Mouse (Mus musculus): Measurements from ENCODE around the gene Morn1. TPM values are rescaled to one million over a fixed set of nuclear protein-coding genes. Genes with fewer than 3 reads are reported as not detected.

Gene Morn1
- total RNA-seq, 2 experiments from 2014 or later, result not detected

GRCm38 (mm10) chr4:155151221-155151788 is 64.9 kb downstream of the Morn1 start:
- no peak for ATAC-seq (replicated peaks; ENCODE audit: low FRiP score, poor library complexity, severe bottlenecking)

- no peak for ATAC-seq (replicated peaks; ENCODE audit: low FRiP score, poor library complexity, severe bottlenecking)
These were observed 65.5 kb downstream of the Morn1 start for GRCm38 (mm10) chr4:155151845-155152244.

DNA sequence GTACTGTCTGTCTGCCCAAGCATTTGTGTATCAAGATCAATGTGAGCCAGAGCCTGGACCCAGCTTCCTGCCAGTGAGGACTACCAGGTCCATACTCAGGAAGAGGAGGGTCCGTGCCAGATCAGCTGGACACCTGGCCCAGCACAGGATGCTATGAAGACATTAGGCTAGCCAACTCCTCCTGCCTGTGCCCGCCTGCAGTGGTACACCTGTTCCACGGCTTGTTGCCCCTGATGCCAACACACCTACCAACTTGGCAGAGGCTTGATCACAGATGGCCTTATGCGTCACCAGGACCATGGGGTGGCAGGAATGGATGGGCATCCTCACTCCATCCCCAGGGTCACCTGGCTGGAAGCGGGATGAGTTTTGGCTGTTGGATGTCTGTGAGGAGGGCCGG is 66.1 kb downstream of the Morn1 start:
- no peak for ATAC-seq (replicated peaks; ENCODE audit: low FRiP score, poor library complexity, severe bottlenecking)

- no peak for ATAC-seq (replicated peaks; ENCODE audit: low FRiP score, poor library complexity, severe bottlenecking)
These were observed 67.2 kb downstream of the Morn1 start for GRCm38 (mm10) chr4:155153389-155154072.

DNA sequence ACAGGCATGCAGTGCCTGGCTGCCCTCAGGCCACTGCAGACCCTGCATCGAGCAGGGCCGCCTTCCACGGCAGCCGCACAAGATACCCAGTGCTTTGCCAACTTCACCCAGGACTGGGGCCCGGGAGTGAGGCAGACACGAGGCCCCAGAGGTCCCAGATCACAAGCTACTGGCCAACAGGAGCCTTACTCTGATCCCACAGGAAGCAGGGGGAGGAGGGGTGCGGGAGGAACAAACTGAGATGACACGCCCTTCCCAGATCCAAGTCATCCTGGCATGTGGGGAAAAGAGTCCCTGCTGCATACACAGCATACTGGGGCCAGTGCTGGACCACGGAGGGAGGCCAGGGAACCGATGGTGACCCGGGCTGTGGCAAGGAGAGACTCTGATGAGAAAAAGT is 68.6 kb downstream of the Morn1 start:
- no peak for ATAC-seq (replicated peaks; ENCODE audit: low FRiP score, poor library complexity, severe bottlenecking)

DNA sequence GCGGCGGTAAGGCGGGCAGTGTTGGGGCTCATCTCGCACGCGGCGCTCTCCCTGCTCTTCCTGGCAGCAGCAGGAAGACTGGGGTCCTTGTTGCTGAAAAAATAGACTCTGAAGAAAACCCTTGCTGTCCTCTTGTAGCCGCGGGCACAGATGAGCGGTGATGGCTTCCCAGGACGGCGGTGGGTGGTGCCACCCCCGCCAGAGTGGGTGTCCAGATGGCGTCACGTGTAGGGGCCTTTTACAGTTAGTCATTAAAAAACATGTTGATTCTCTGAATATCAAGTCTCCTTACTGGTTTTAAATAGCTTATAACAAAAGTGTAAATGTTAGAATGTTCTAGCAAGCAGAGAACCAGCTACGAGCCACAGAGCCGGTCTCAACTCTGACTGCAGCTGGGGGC is 70.4 kb downstream of the Morn1 start:
- no peak for ATAC-seq (replicated peaks; ENCODE audit: low FRiP score, poor library complexity, severe bottlenecking)

DNA sequence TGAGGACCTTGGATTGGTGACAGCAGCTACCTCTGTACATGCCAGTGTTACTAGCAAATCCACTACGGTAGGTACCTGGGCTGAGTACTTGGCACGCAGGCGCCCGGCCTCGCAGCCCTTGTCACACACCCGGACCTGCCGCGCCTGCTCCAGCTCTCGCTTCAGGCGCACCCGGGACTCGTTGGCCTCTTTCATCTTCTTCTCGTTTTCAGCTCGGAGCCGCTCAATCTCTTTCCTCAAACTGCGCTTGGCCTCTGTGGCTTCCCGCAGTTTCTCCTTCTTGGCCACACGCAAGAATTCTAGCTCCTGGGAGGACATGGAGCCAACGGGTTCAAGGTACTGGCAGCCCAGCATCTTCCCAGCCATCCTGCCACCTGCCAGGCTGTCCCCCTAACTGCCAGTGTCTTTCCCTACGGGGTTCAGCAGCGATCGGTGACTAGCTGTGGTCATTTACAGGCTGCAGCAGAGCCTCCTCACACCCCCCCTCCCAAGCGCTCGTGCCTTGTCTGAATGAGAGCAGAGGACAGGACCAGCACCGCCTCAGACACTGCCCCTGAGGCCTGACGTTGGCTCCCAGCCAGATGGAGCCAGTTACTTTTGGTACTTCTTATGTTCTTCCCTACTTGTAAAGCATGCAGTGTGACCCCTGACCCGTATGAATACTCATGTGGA is 71.6 kb downstream of the Morn1 start:
- no peak for ATAC-seq (replicated peaks; ENCODE audit: low FRiP score, poor library complexity, severe bottlenecking)

- ATAC-seq (replicated peaks; ENCODE audit: low FRiP score, poor library complexity, severe bottlenecking), result no peak
These were observed 72.2 kb downstream of the Morn1 start for GRCm38 (mm10) chr4:155158543-155158917.

- no peak for ATAC-seq (replicated peaks; ENCODE audit: low FRiP score, poor library complexity, severe bottlenecking)
These were observed 76.3 kb downstream of the Morn1 start for GRCm38 (mm10) chr4:155162433-155163319.

- no peak for ATAC-seq (replicated peaks; ENCODE audit: low FRiP score, poor library complexity, severe bottlenecking)
These were observed 76.9 kb downstream of the Morn1 start for GRCm38 (mm10) chr4:155163320-155163651.

DNA sequence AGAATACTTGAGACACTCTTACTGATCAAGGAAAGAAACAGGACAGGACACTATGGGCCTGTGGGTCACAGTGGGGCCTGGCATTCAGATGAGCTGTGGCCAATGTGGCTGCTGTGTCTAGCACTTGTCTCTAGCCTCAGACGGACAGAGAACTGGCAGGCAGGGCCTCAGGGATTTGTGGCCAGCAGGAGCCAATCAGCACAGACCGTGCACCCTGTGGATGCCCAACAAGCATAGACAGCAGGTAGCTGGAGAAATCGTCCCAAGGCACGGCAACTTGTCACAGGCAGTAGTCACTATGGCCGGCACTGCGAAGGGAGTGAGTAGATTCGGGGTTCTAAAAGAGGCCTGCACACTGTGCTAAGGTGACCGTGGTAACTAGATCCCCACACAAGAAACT is 77.3 kb downstream of the Morn1 start:
- ATAC-seq (replicated peaks; ENCODE audit: low FRiP score, poor library complexity, severe bottlenecking), result no peak

GRCm38 (mm10) chr4:155164550-155164949 is 78.2 kb downstream of the Morn1 start:
- ATAC-seq (replicated peaks; ENCODE audit: low FRiP score, poor library complexity, severe bottlenecking), result no peak

GRCm38 (mm10) chr4:155165861-155166260 is 79.5 kb downstream of the Morn1 start:
- no peak for ATAC-seq (replicated peaks; ENCODE audit: low FRiP score, poor library complexity, severe bottlenecking)

GRCm38 (mm10) chr4:155168835-155169252 is 82.5 kb downstream of the Morn1 start:
- ATAC-seq (replicated peaks; ENCODE audit: low FRiP score, poor library complexity, severe bottlenecking), result no peak

- no peak for ATAC-seq (replicated peaks; ENCODE audit: low FRiP score, poor library complexity, severe bottlenecking)
These were observed 84.3 kb downstream of the Morn1 start for GRCm38 (mm10) chr4:155170614-155171212.

DNA sequence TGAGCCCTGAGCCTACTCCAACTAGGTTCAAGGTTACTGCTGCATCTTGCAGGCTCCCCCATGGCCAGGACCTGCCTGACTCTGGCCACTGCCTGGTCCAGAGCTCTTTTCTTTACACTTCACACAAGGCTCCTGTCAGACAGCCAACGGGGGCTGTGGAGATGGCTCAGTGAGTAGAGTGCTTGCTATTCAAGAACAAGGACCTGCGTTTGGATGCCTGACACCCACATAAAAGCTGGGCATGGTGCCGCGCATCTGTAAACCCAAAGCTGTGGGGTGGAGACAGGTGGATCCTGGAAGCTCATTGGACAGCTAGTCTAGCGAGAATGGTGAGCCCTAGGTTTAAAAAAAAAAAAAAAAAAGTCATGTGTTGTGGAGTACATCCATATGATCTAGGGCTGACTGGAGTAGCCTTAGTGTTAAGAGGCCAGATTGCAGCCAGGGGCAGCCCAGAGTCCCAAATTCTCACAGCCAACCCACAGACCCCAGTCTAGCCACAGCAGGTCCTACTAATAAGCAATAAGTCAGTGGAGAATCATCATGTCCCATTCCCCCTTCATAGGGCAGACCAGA is 85.7 kb downstream of the Morn1 start:
- no peak for ATAC-seq (replicated peaks; ENCODE audit: low FRiP score, poor library complexity, severe bottlenecking)

- ATAC-seq (replicated peaks; ENCODE audit: low FRiP score, poor library complexity, severe bottlenecking), result no peak
These were observed 86.8 kb downstream of the Morn1 start for GRCm38 (mm10) chr4:155172909-155173821.

DNA sequence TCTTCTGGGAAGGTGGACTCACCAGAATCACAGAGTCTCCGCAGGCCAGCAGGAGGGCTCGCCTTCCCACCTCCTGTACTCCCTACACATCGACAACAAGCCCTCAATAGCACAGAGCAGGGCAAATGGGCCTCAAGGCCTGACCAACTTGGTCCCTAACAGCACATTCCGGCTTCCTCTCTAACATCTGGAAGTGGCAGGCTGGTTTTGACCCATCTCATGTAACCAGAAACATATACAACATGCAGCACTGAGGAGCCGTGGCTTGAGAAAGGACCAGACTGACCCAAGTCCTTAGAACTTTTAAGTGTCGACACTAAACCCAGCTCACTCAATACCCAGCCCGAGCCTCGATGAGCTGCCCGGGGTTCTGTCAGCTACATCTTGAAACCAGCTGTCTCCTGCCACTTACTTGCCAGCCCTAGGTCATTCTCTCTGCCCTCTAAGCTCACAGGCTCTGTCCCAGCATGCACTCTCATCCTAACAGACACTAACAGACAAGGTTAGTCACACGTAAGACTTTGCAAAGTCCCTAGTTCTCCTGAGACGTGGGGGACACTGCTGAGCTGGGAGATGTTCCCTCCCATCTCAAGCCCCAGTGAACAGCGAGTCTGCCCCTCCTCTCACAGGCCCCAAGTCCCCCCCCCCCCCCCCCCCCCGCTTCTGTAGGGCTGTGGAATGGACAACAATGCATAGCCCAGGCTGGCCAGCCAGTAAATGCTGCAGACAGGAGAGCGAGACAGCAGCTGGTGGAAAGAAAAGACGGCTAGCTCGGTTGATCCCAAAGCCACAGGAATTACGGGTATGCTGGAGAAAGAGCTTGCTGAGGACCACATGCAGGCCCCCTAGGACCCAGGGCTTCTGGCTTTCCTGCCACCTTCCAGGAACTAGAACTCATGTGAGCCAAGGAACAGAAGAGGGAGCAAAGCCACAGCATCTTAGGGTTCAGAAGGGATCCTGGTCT is 87.7 kb downstream of the Morn1 start:
- no peak for ATAC-seq (replicated peaks; ENCODE audit: low FRiP score, poor library complexity, severe bottlenecking)
